Mouse (Mus musculus) MEL (cell line): ENCODE measurements around the gene Gm42517.

ENCODE experiments used
- CTCF ChIP-seq, 3 experiments: IDR thresholded peaks in 2 of 3; conservative IDR thresholded peaks in 1 of 3; 2 replicates each; pipeline ENCODE4 v1.5.1; 2011 to 2012; ENCODE audit warnings: low read length in 3 of 3, low read depth in 2 of 3, mild to moderate bottlenecking in 2 of 3, improper control_type of control experiment in 1 of 3, inconsistent platforms in 1 of 3, mixed read lengths in 1 of 3, moderate library complexity in 1 of 3; ENCODE audit not compliant: control insufficient read depth in 1 of 3, insufficient read depth in 1 of 3, poor library complexity in 1 of 3, severe bottlenecking in 1 of 3
- ETS1 ChIP-seq: IDR thresholded peaks from 2 replicates; pipeline ENCODE4 v1.6.1; 2012; ENCODE audit warnings: low read depth, mild to moderate bottlenecking, inconsistent platforms, low read length, improper control_type of control experiment, moderate library complexity
- GATA1 ChIP-seq: IDR thresholded peaks from 2 replicates; pipeline ENCODE4 v1.6.1; 2011; ENCODE audit warnings: low read depth, low read length, improper control_type of control experiment
- HCFC1 ChIP-seq: IDR thresholded peaks from 2 replicates; pipeline ENCODE4 v1.6.1; 2012; ENCODE audit warnings: low read depth, mild to moderate bottlenecking, inconsistent platforms, low read length, improper control_type of control experiment, moderate library complexity
- KAT2A ChIP-seq: conservative IDR thresholded peaks from 2 replicates; pipeline ENCODE4 v1.6.1; 2012; ENCODE audit warnings: low read depth, low read length, improper control_type of control experiment, inconsistent platforms
- POLR2A ChIP-seq, 2 experiments: IDR thresholded peaks; 2 replicates each; pipeline ENCODE4 v1.6.1; 2011 to 2012; ENCODE audit warnings: low read length in 2 of 2, mild to moderate bottlenecking in 2 of 2, control low read depth in 1 of 2, improper control_type of control experiment in 1 of 2, low read depth in 1 of 2, moderate library complexity in 1 of 2; ENCODE audit not compliant: control insufficient read depth in 1 of 2, insufficient read depth in 1 of 2, poor library complexity in 1 of 2
- POLR2AphosphoS2 ChIP-seq: IDR thresholded peaks from 2 replicates; pipeline ENCODE4 v1.6.1; 2011; ENCODE audit warnings: low read length, improper control_type of control experiment
- USF1 ChIP-seq: IDR thresholded peaks from 2 replicates; pipeline ENCODE4 v1.6.1; 2014; ENCODE audit warnings: low read depth, mild to moderate bottlenecking, inconsistent platforms, low read length, improper control_type of control experiment, moderate library complexity
- USF2 ChIP-seq, 2 experiments: IDR thresholded peaks; 2 replicates each; pipeline ENCODE4 v1.6.1; 2011 to 2012; ENCODE audit warnings: improper control_type of control experiment in 2 of 2, low read length in 2 of 2, borderline replicate concordance in 1 of 2, inconsistent platforms in 1 of 2, low read depth in 1 of 2, mild to moderate bottlenecking in 1 of 2; ENCODE audit not compliant: insufficient read depth in 1 of 2

DNA sequence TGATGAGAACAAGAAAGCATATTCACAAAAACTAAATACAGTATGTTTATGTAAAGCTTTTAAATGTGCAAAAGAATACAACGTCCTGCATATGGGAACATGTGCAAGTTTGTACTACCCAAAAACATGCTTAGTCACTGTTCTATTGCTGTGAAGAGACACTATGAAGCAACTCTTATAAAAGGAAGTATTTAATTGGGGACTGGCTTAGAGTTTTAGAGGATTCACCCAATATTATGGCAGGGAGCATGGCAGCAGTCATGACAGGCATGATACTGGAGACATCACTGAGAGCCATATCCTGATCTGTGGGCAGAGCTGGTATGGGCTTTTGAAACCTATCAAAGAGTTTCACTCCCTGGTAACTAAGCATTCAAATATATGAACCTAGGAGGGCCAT lies 9.9 kb downstream of the Gm42517 start:
- TF ChIP-seq POLR2A (IDR thresholded peaks at IDR 0.05; ENCODE audit: control insufficient read depth in 1 of 2, insufficient read depth in 1 of 2, low read depth in 1 of 2, low read length in 2 of 2, poor library complexity in 1 of 2): no peak
- no peak for TF ChIP-seq KAT2A
- TF ChIP-seq USF2 (IDR thresholded peaks at IDR 0.05; ENCODE audit: borderline replicate concordance in 1 of 2, insufficient read depth in 1 of 2, low read depth in 1 of 2, low read length in 2 of 2): no peak
- no peak for TF ChIP-seq ETS1
- TF ChIP-seq CTCF (IDR thresholded peaks at IDR 0.05 in 2 of 3, conservative IDR thresholded peaks at IDR 0.05 in 1 of 3; ENCODE audit: control insufficient read depth in 1 of 3, insufficient read depth in 1 of 3, low read depth in 2 of 3, low read length in 3 of 3, poor library complexity in 1 of 3, severe bottlenecking in 1 of 3): no peak
- TF ChIP-seq GATA1: no peak
- no peak for TF ChIP-seq HCFC1
- no peak for TF ChIP-seq POLR2AphosphoS2
- TF ChIP-seq USF1: no peak
